Mouse (Mus musculus) Muller cell, postnatal 12 days (primary cell): ENCODE data around the gene Tceal1.
"Not testable (repeated sequence)": the region's sequence is repeated elsewhere in the genome, so short reads cannot be mapped to it uniquely, and the experiment has no call there.

Experiments
- DNase-seq: peaks from one replicate; pipeline ENCODE4 v3.0.0-alpha.2; 2015; ENCODE audit errors: inconsistent ontology term

The Tceal1 gene

GRCm38 (mm10) chrX:136707446-136708167, at the start of gene Tceal1:
Gene Tceal1 (plus strand): TSS chrX:136707982.
- DNase-seq: peak; percentile 66

GRCm38 (mm10) chrX:136666281-136666706, 41.5 kb upstream of the Tceal1 start:
- peak; percentile 47 for DNase-seq

GRCm38 (mm10) chrX:136666762-136667464, 40.9 kb upstream of the Tceal1 start:
- peak; percentile 37 for DNase-seq

- DNase-seq: no peak
Measured at GRCm38 (mm10) chrX:136668794-136669193, 39.0 kb upstream of the Tceal1 start.

- no peak for DNase-seq
Measured at GRCm38 (mm10) chrX:136680989-136681388, 26.8 kb upstream of the Tceal1 start.

- not testable (repeated sequence) for DNase-seq
Measured at GRCm38 (mm10) chrX:136691606-136692293, 16.0 kb upstream of the Tceal1 start.

- no peak for DNase-seq
Measured at GRCm38 (mm10) chrX:136692294-136692675, 15.5 kb upstream of the Tceal1 start.

- no peak for DNase-seq
Measured at GRCm38 (mm10) chrX:136693196-136693595, 14.6 kb upstream of the Tceal1 start.

- peak; percentile 43 for DNase-seq
Measured at GRCm38 (mm10) chrX:136708168-136708681, 443 bp downstream of the Tceal1 start.

GRCm38 (mm10) chrX:136708782-136709181, 1.0 kb downstream of the Tceal1 start:
- no peak for DNase-seq

GRCm38 (mm10) chrX:136714742-136715474, 7.1 kb downstream of the Tceal1 start:
- peak; percentile 20 for DNase-seq

- no peak for DNase-seq
Measured at GRCm38 (mm10) chrX:136732016-136732415, 24.2 kb downstream of the Tceal1 start.

- DNase-seq: peak; percentile 46
Measured at GRCm38 (mm10) chrX:136740087-136740790, 32.5 kb downstream of the Tceal1 start.

GRCm38 (mm10) chrX:136740791-136741650, 33.2 kb downstream of the Tceal1 start:
- DNase-seq: no peak

- peak; percentile 98 for DNase-seq
Measured at GRCm38 (mm10) chrX:136741651-136742201, 33.9 kb downstream of the Tceal1 start.

GRCm38 (mm10) chrX:136742241-136742640, 34.5 kb downstream of the Tceal1 start:
- DNase-seq: no peak

GRCm38 (mm10) chrX:136742661-136743103, 34.9 kb downstream of the Tceal1 start:
- peak; percentile 54 for DNase-seq

GRCm38 (mm10) chrX:136743459-136743858, 35.7 kb downstream of the Tceal1 start, which contains the start of gene Morf4l2:
Gene Morf4l2 (minus strand): TSS chrX:136743690.
- no peak for DNase-seq

- no peak for DNase-seq
Measured at GRCm38 (mm10) chrX:136744663-136745062, 36.9 kb downstream of the Tceal1 start.
